Mouse (Mus musculus): Measurements from ENCODE around the gene Oxa1l. TPM values are rescaled to one million over a fixed set of nuclear protein-coding genes. Genes with fewer than 3 reads are reported as not detected.
"Not testable (repeated sequence)": the region's sequence is repeated elsewhere in the genome, so short reads cannot be mapped to it uniquely, and the experiment has no call there.

The Oxa1l gene
- 115 and 121 TPM in 2 replicates for polyA plus RNA-seq (2012; rRNA removed)

- no peak for DNase-seq (ENCODE audit: low read depth)
These were observed at the start of gene Oxa1l for GRCm38 (mm10) chr14:54360577-54361340. Gene Oxa1l, plus strand, starts transcription at chr14:54360834.

- no peak for DNase-seq (ENCODE audit: low read depth)
These were observed 48.9 kb upstream of the Oxa1l start for GRCm38 (mm10) chr14:54311763-54312162.

- DNase-seq (ENCODE audit: low read depth) = no peak
These were observed 38.9 kb upstream of the Oxa1l start for GRCm38 (mm10) chr14:54321556-54322376.

- DNase-seq (ENCODE audit: low read depth) = no peak
These were observed 36.1 kb upstream of the Oxa1l start for GRCm38 (mm10) chr14:54324486-54324885.

- DNase-seq (ENCODE audit: low read depth) = no peak
These were observed 32.1 kb upstream of the Oxa1l start for GRCm38 (mm10) chr14:54328548-54328947.

- DNase-seq (ENCODE audit: low read depth) = no peak
These were observed 31.4 kb upstream of the Oxa1l start for GRCm38 (mm10) chr14:54329201-54329600.

GRCm38 (mm10) chr14:54331178-54331577, 29.5 kb upstream of the Oxa1l start:
- no peak for DNase-seq (ENCODE audit: low read depth)

- DNase-seq (ENCODE audit: low read depth) = no peak
These were observed 28.2 kb upstream of the Oxa1l start for GRCm38 (mm10) chr14:54332176-54333074.

GRCm38 (mm10) chr14:54333452-54334189, 27.0 kb upstream of the Oxa1l start:
- DNase-seq (ENCODE audit: low read depth) = no peak

- no peak for DNase-seq (ENCODE audit: low read depth)
These were observed 19.8 kb upstream of the Oxa1l start for GRCm38 (mm10) chr14:54340836-54341235.

- not testable (repeated sequence) for DNase-seq (ENCODE audit: low read depth)
These were observed 18.8 kb upstream of the Oxa1l start for GRCm38 (mm10) chr14:54341807-54342206.

- DNase-seq (ENCODE audit: low read depth) = not testable (repeated sequence)
These were observed 9.7 kb upstream of the Oxa1l start for GRCm38 (mm10) chr14:54350773-54351541.

- DNase-seq (ENCODE audit: low read depth) = no peak
These were observed 8.3 kb upstream of the Oxa1l start for GRCm38 (mm10) chr14:54352314-54352713.

GRCm38 (mm10) chr14:54354406-54354805, 6.2 kb upstream of the Oxa1l start:
- no peak for DNase-seq (ENCODE audit: low read depth)

GRCm38 (mm10) chr14:54363156-54363555, 2.5 kb downstream of the Oxa1l start:
- DNase-seq (ENCODE audit: low read depth) = no peak

GRCm38 (mm10) chr14:54365026-54365645, 4.5 kb downstream of the Oxa1l start:
- no peak for DNase-seq (ENCODE audit: low read depth)

GRCm38 (mm10) chr14:54366581-54366980, 5.9 kb downstream of the Oxa1l start:
- no peak for DNase-seq (ENCODE audit: low read depth)

- no peak for DNase-seq (ENCODE audit: low read depth)
These were observed 6.9 kb downstream of the Oxa1l start for GRCm38 (mm10) chr14:54367429-54368060.

GRCm38 (mm10) chr14:54369372-54369771, 8.7 kb downstream of the Oxa1l start:
- no peak for DNase-seq (ENCODE audit: low read depth)

All from gonadal fat pad, adult 2 months (tissue).